Mouse (Mus musculus) hindbrain, embryonic 11.5 days (tissue): ENCODE results near the gene Tppp3. TPM values are rescaled to one million over a fixed set of nuclear protein-coding genes. Genes with fewer than 3 reads are reported as not detected.
A peak's percentile ranks its signal among the peaks of the same experiment; 100 is the strongest.

Source experiments
- ATAC-seq: fragments of 200-750 bp; cut with Nextera tagmentation; 2 replicates; pipeline ENCODE4 v1.8.0; 2017; ENCODE audit warnings: mild to moderate bottlenecking, moderate TSS enrichment, moderate library complexity; ENCODE audit not compliant: low FRiP score
- DNase-seq: peaks from one replicate; pipeline ENCODE4 v3.0.0-alpha.2; 2015; ENCODE audit warnings: low spot score
- H3K27ac ChIP-seq: fragments of 300-500 bp; sonication (generic); 2 replicates; pipeline ENCODE4 v1.5.1; 2014; ENCODE audit warnings: mild to moderate bottlenecking, low read depth, low read length
- H3K27me3 ChIP-seq: fragments of 300-500 bp; sonication (generic); 2 replicates; pipeline ENCODE4 v1.6.1; 2014; ENCODE audit warnings: mild to moderate bottlenecking, low read length, moderate library complexity, mixed read lengths; ENCODE audit not compliant: control insufficient read depth, insufficient read depth
- H3K36me3 ChIP-seq: fragments of 300-500 bp; sonication (generic); 2 replicates; pipeline ENCODE4 v1.6.1; 2014; ENCODE audit warnings: mild to moderate bottlenecking, low read length, moderate library complexity, mixed read lengths; ENCODE audit not compliant: control insufficient read depth, insufficient read depth
- H3K4me1 ChIP-seq: fragments of 300-500 bp; sonication (generic); replicated peaks from 2 replicates; pipeline ENCODE4 v1.6.1; 2014; ENCODE audit warnings: low read length, mixed read lengths; ENCODE audit not compliant: control insufficient read depth, insufficient read depth
- H3K4me2 ChIP-seq: fragments of 300-500 bp; sonication (generic); replicated peaks from 2 replicates; pipeline ENCODE4 v1.6.1; 2014; ENCODE audit warnings: mild to moderate bottlenecking, low read depth, low read length
- H3K4me3 ChIP-seq: fragments of 300-500 bp; sonication (generic); 2 replicates; pipeline ENCODE4 v1.5.1; 2014; ENCODE audit warnings: low read depth, low read length
- H3K9ac ChIP-seq: fragments of 300-500 bp; sonication (generic); 2 replicates; pipeline ENCODE4 v1.6.1; 2014; ENCODE audit warnings: low read depth, low read length
- H3K9me3 ChIP-seq: fragments of 300-500 bp; sonication (generic); 2 replicates; pipeline ENCODE4 v1.6.1; 2016; ENCODE audit warnings: low read length; ENCODE audit not compliant: control insufficient read depth
- WGBS: fragments of 180-500 bp; shearing (Covaris S2); extraction: QIAGEN DNeasy Blood & Tissue Kit; methylation state at CpG from one replicate; pipeline ENCODE4 v1.1.7; 2014; 5-methylcytosine and 5-hydroxymethylcytosine counted together
- polyA plus RNA-seq: library from polyadenylated mRNA; unstranded; fragments of >200 nt; fragmentation: Nextera tagmentation; extraction: Ambion mirVana; gene quantifications from 2 replicates; pipeline ENCODE4 v1.2.1, GENCODE M21; 2014

Tppp3 gene
- polyA plus RNA-seq, 1 experiment from 2014 or later, result 218 TPM

- no peak overlapping the region for H3K4me2 ChIP-seq
- 86% methylated on average over 3 of the region's 3 CpGs for WGBS
Measured at GRCm38 (mm10) chr8:105494566-105494965, 23.2 kb upstream of the Tppp3 start.

DNA sequence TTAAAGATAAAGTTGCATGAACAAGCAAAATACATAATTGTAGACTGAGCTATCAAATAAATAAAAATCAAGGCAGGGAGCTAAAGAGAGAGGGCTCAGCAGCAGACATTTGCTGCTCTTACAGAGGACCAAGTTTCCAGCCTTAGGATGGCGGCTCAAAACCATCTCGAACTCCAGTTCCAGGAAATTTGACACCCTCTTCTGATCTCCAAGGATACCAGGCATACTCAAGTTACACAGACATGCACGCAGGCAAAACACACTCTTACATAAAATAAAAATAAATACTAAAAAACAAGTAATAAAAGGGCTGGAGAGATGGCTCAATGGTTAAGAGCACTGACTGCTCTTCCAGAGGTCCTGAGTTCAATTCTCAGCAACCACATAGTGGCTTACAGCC is 22.2 kb upstream of the Tppp3 start:
- 53% methylated on average over 3 of the region's 3 CpGs for WGBS
- no peaks in the 10 kb centered on the region for H3K27me3 ChIP-seq
- H3K4me2 ChIP-seq, result no peak overlapping the region
- no peaks in the 10 kb centered on the region for H3K36me3 ChIP-seq
- H3K4me3 ChIP-seq, result no peak overlapping the region
- peaks cover 4% of the 10 kb centered on the region; the same call in 1 of the 2 replicates for H3K4me1 ChIP-seq
- DNase-seq, result no peak
- H3K9me3 ChIP-seq, result no peaks in the 10 kb centered on the region
- no peak overlapping the region for H3K27ac ChIP-seq
- ATAC-seq, result no peak
- no peak overlapping the region for H3K9ac ChIP-seq

More at GRCm38 (mm10) chr8:105494566-105494965, 23.2 kb upstream of the Tppp3 start:
- H3K9me3 ChIP-seq, result no peaks in the 10 kb centered on the region
- no peak overlapping the region for H3K9ac ChIP-seq
- no peaks in the 10 kb centered on the region for H3K36me3 ChIP-seq
- H3K27me3 ChIP-seq, result no peaks in the 10 kb centered on the region
- no peak overlapping the region for H3K4me3 ChIP-seq
- H3K27ac ChIP-seq, result no peak overlapping the region
- no peak for ATAC-seq
- DNase-seq, result no peak
- peaks cover 4% of the 10 kb centered on the region; the same call in 1 of the 2 replicates for H3K4me1 ChIP-seq

- no peaks in the 10 kb centered on the region for H3K9me3 ChIP-seq
- no peaks in the 10 kb centered on the region for H3K36me3 ChIP-seq
- no peak overlapping the region for H3K4me3 ChIP-seq
- WGBS, result 53% methylated on average over 1 of the region's 1 CpGs
- no peak for DNase-seq
- no peak overlapping the region for H3K9ac ChIP-seq
- H3K4me2 ChIP-seq, result no peak overlapping the region
- H3K27me3 ChIP-seq, result no peaks in the 10 kb centered on the region
- H3K4me1 ChIP-seq, result no peaks in the 10 kb centered on the region
- ATAC-seq, result no peak
- no peak overlapping the region for H3K27ac ChIP-seq
Measured at GRCm38 (mm10) chr8:105489281-105489680, 18.0 kb upstream of the Tppp3 start.

DNA sequence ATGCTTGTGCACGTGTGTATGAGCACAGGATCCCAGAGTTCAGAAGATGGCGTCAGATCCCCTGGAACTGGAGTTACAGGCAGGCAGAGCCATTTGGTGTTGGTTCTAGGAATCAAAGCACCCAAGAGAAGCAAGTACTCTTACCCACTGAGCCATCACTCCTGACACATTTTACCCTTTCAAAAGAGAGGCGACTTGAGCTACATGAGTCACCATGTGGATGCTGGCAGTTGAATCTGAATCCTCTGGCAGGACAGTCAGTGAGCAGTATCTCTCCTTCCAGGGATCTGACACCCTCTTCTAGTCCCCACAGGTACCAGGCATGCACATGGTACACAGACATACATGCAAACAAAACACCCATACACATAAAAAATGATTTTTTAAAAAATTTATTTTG is 16.8 kb upstream of the Tppp3 start:
- WGBS, result 63% methylated on average over 3 of the region's 3 CpGs
- Histone ChIP-seq H3K9ac (no peak overlapping the region), H3K4me3 (no peak overlapping the region)

DNA sequence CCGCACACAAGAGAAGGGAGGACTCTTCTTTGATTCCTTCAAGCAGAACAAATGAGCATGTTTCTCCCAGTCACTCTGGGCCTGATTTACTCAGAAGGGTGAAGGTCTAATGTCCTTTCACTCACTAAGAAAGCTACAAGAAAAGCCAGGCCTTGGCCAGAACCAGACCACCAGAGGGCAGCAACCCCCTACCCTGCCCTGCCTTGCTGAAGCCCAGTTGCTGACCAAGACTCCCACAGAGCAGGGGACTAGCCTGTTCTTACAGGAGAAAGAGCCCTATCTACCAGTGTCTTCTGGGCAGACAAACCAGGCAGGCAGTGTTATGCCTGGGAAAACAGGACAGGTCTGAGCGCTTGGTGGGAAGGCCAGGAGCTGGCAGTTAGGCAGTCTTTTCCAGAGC is 13.1 kb upstream of the Tppp3 start:
- Histone ChIP-seq H3K9me3 (no peaks in the 10 kb centered on the region), H3K9ac (no peak overlapping the region), H3K4me2 (no peak overlapping the region), H3K27ac (no peak overlapping the region), H3K36me3 (no peaks in the 10 kb centered on the region), H3K4me1 (no peaks in the 10 kb centered on the region), H3K4me3 (no peak overlapping the region), H3K27me3 (no peaks in the 10 kb centered on the region)
- DNase-seq, result peak; percentile 78
- 22% methylated on average over 2 of the region's 2 CpGs for WGBS
- ATAC-seq, result 0 out of 2 replicates have a peak, but pooled peaks have one; percentile 28

More for the DNA sequence above, 16.8 kb upstream of the Tppp3 start:
- ATAC-seq (no peak), DNase-seq (no peak)
- Histone ChIP-seq H3K27ac (no peak overlapping the region), H3K4me2 (no peak overlapping the region), H3K4me1 (no peaks in the 10 kb centered on the region), H3K9me3 (no peaks in the 10 kb centered on the region), H3K27me3 (no peaks in the 10 kb centered on the region), H3K36me3 (no peaks in the 10 kb centered on the region)

GRCm38 (mm10) chr8:105484030-105484368 is 12.7 kb upstream of the Tppp3 start:
- Histone ChIP-seq H3K4me3 (no peak overlapping the region), H3K9me3 (no peaks in the 10 kb centered on the region), H3K36me3 (no peaks in the 10 kb centered on the region), H3K4me1 (no peaks in the 10 kb centered on the region), H3K27me3 (no peaks in the 10 kb centered on the region), H3K9ac (no peak overlapping the region), H3K4me2 (no peak overlapping the region), H3K27ac (no peak overlapping the region)
- WGBS, result 44% methylated on average over 3 of the region's 3 CpGs
- ATAC-seq (no peak), DNase-seq (no peak)

DNA sequence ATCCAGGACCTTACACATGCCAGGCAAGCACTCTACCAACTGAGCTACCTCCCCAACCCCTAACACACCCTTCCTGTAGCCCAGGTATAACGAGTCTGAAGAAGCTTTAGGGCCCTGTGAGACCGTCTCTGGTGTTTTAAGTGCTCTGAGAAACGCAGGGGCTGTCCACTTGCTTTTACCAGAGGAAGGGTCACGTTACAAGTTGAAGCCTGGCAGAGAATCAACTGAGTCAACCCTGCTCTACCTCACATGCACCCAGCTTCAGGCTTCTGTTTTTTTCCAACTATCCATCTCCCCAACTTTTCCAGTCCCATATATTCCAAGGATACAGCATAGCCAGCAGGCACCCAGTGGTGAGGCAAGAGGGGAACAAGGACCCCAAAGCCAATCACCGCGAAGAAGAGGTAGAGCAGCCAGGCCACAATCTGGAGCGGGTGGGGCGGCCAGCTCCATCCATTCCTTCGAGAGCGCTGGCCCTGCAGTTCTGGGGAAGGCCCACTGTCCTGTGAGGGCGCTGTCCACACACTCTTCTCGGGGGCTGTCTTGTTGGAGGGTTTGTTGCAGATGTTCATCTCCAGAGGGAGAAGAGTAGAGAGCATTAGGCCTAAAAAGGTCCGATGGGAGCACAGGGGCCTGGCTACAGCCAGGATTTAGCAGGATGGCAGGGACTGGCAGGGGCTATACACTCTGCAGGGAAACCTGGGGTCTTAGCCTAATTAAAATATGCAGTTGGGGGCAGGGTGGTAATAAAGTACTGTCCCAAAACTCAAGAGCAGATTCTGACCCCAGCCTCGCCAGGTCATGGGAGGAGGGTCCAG is 12.1 kb upstream of the Tppp3 start:
- Histone ChIP-seq H3K4me3 (no peak overlapping the region), H3K27me3 (no peaks in the 10 kb centered on the region), H3K9me3 (no peaks in the 10 kb centered on the region), H3K4me2 (no peak overlapping the region), H3K9ac (no peak overlapping the region), H3K36me3 (no peaks in the 10 kb centered on the region), H3K4me1 (no peaks in the 10 kb centered on the region), H3K27ac (no peak overlapping the region)
- ATAC-seq (peak; percentile 50; the same call in 1 of the 2 replicates), DNase-seq (peak; percentile 64)
- WGBS, result 30% methylated on average over 14 of the region's 14 CpGs

GRCm38 (mm10) chr8:105482123-105482522 is 10.8 kb upstream of the Tppp3 start:
- no peaks in the 10 kb centered on the region for H3K9me3 ChIP-seq
- no peaks in the 10 kb centered on the region for H3K27me3 ChIP-seq
- H3K27ac ChIP-seq, result no peak overlapping the region
- no peaks in the 10 kb centered on the region for H3K4me1 ChIP-seq
- WGBS, result 83% methylated on average over 8 of the region's 8 CpGs
- no peak for DNase-seq
- ATAC-seq, result no peak
- no peak overlapping the region for H3K4me2 ChIP-seq
- H3K4me3 ChIP-seq, result no peak overlapping the region
- H3K36me3 ChIP-seq, result no peaks in the 10 kb centered on the region
- H3K9ac ChIP-seq, result no peak overlapping the region

GRCm38 (mm10) chr8:105481453-105481852 is 10.1 kb upstream of the Tppp3 start:
- no peak overlapping the region for H3K4me2 ChIP-seq
- H3K27me3 ChIP-seq, result no peaks in the 10 kb centered on the region
- 72% methylated on average over 6 of the region's 6 CpGs for WGBS
- no peak overlapping the region for H3K27ac ChIP-seq
- no peak for ATAC-seq
- no peaks in the 10 kb centered on the region for H3K36me3 ChIP-seq
- H3K9me3 ChIP-seq, result no peaks in the 10 kb centered on the region
- peak; percentile 77 for DNase-seq
- no peaks in the 10 kb centered on the region for H3K4me1 ChIP-seq
- H3K4me3 ChIP-seq, result no peak overlapping the region
- no peak overlapping the region for H3K9ac ChIP-seq
